Mouse (Mus musculus) myocyte (in vitro differentiated cells): ENCODE data around the gene Acox3. TPM values are rescaled to one million over a fixed set of nuclear protein-coding genes. Genes with fewer than 3 reads are reported as not detected.
A peak's percentile ranks its signal among the peaks of the same experiment; 100 is the strongest.

ENCODE experiments used
- H3K27me3 ChIP-seq: one replicate; pipeline ENCODE4 v1.6.1; 2011; ENCODE audit not compliant: control insufficient read depth, insufficient read depth, insufficient read length
- H3K36me3 ChIP-seq: one replicate; pipeline ENCODE4 v1.6.1; 2011; ENCODE audit not compliant: control insufficient read depth, insufficient read depth
- H3K4me2 ChIP-seq: one replicate; pipeline ENCODE4 v1.6.1; 2011; ENCODE audit warnings: low read depth, control low read depth
- H3K4me3 ChIP-seq: one replicate; pipeline ENCODE4 v1.5.1; 2011; ENCODE audit warnings: mild to moderate bottlenecking, control low read depth, moderate library complexity
- H3K79me2 ChIP-seq: one replicate; pipeline ENCODE4 v1.6.1; 2011; ENCODE audit not compliant: control insufficient read depth, insufficient read depth
- H3ac ChIP-seq: one replicate; pipeline ENCODE4 v1.6.1; 2011; ENCODE audit not compliant: control insufficient read depth, insufficient read length
- CEBPB ChIP-seq: IDR thresholded peaks from 2 replicates; pipeline ENCODE4 v1.6.1; 2011; ENCODE audit warnings: mild to moderate bottlenecking, moderate library complexity; ENCODE audit not compliant: poor library complexity, insufficient read depth, severe bottlenecking
- E2F4 ChIP-seq: IDR thresholded peaks from one replicate; pipeline ENCODE4 v1.6.1; 2011; ENCODE audit warnings: mild to moderate bottlenecking, control low read depth, moderate library complexity; ENCODE audit not compliant: insufficient read depth
- MAX ChIP-seq: IDR thresholded peaks from one replicate; pipeline ENCODE4 v1.6.1; 2011; ENCODE audit warnings: low read depth, mild to moderate bottlenecking, control low read depth
- MYOD1 ChIP-seq, 3 experiments: IDR thresholded peaks; one replicate each; pipeline ENCODE4 v1.6.1; 2011; ENCODE audit warnings: control low read depth in 2 of 3, low read depth in 2 of 3, mild to moderate bottlenecking in 2 of 3, moderate library complexity in 1 of 3; ENCODE audit not compliant: insufficient read length in 2 of 3, control insufficient read depth in 1 of 3
- MYOG ChIP-seq, 3 experiments: IDR thresholded peaks; one replicate each; pipeline ENCODE4 v1.6.1; 2011; ENCODE audit warnings: control low read depth in 2 of 3, low read depth in 2 of 3, mild to moderate bottlenecking in 2 of 3; ENCODE audit not compliant: insufficient read length in 2 of 3, control insufficient read depth in 1 of 3, insufficient read depth in 1 of 3
- POLR2A ChIP-seq: IDR thresholded peaks from one replicate; pipeline ENCODE4 v1.6.1; 2011; ENCODE audit warnings: low read depth, mild to moderate bottlenecking, control low read depth, moderate library complexity; ENCODE audit not compliant: insufficient read length
- POLR2AphosphoS2 ChIP-seq: IDR thresholded peaks from one replicate; pipeline ENCODE4 v1.6.1; 2011; ENCODE audit warnings: low read depth, control low read depth; ENCODE audit not compliant: insufficient read length
- REST ChIP-seq: IDR thresholded peaks from one replicate; pipeline ENCODE4 v1.6.1; 2011; ENCODE audit warnings: mild to moderate bottlenecking, control low read depth, moderate library complexity; ENCODE audit not compliant: insufficient read depth, insufficient read length
- SRF ChIP-seq: IDR thresholded peaks from one replicate; pipeline ENCODE4 v1.6.1; 2011; ENCODE audit warnings: low read depth; ENCODE audit not compliant: control insufficient read depth, insufficient read length
- TCF12 ChIP-seq: IDR thresholded peaks from one replicate; pipeline ENCODE4 v1.6.1; 2011; ENCODE audit warnings: mild to moderate bottlenecking, control low read depth; ENCODE audit not compliant: poor library complexity, insufficient read depth, severe bottlenecking
- TCF3 ChIP-seq: IDR thresholded peaks from one replicate; pipeline ENCODE4 v1.6.1; 2011; ENCODE audit warnings: low read depth, control low read depth; ENCODE audit not compliant: insufficient read length
- USF1 ChIP-seq: IDR thresholded peaks from one replicate; pipeline ENCODE4 v1.6.1; 2011; ENCODE audit warnings: low read depth, mild to moderate bottlenecking, control low read depth, moderate library complexity
- polyA plus RNA-seq: library from polyadenylated mRNA; unstranded; fragments of >200 nt; fragmentation: generic; extraction: Trizol; gene quantifications from one replicate; pipeline ENCODE4 v1.2.1, GENCODE M21; 2012; ENCODE audit warnings: missing spikeins

The Acox3 gene
- polyA plus RNA-seq = 20.8 TPM

- Histone ChIP-seq H3K79me2 (no peaks in the 10 kb centered on the region), H3K4me2 (peak within 1 kb of the TSS; percentile 92), H3K27me3 (no peaks in the 10 kb centered on the region), H3K36me3 (no peaks in the 10 kb centered on the region), H3K4me3 (peak within 1 kb of the TSS; percentile 54), H3ac (no peak within 1 kb of the TSS)
- no peak for TF ChIP-seq MYOG (IDR thresholded peaks at IDR 0.05; ENCODE audit: control insufficient read depth in 1 of 3, insufficient read depth in 1 of 3, insufficient read length in 2 of 3, low read depth in 2 of 3)
- TF ChIP-seq CEBPB = peak; percentile 10; the same call in 1 of the 2 replicates
- TF ChIP-seq E2F4 = no peak
- TF ChIP-seq TCF3 = no peak
- TF ChIP-seq USF1 = no peak
- no peak for TF ChIP-seq MAX
- TF ChIP-seq POLR2AphosphoS2 = peak; percentile 62
- no peak for TF ChIP-seq MYOD1 (IDR thresholded peaks at IDR 0.05; ENCODE audit: control insufficient read depth in 1 of 3, insufficient read length in 2 of 3, low read depth in 2 of 3)
- peak; percentile 65 for TF ChIP-seq POLR2A
Observed at GRCm38 (mm10) chr5:35582445-35583220, at the start of gene Acox3. Gene Acox3 (plus strand): TSS chr5:35583040.

GRCm38 (mm10) chr5:35536271-35536670 is 46.6 kb upstream of the Acox3 start:
- no peak overlapping the region for H3K4me2 ChIP-seq
- H3K36me3 ChIP-seq = no peaks in the 10 kb centered on the region
- no peak for TF ChIP-seq MAX
- TF ChIP-seq CEBPB = no peak
- no peaks in the 10 kb centered on the region for H3K79me2 ChIP-seq
- H3ac ChIP-seq = no peak overlapping the region
- no peak overlapping the region for H3K4me3 ChIP-seq
- peaks cover 49% of the 10 kb centered on the region for H3K27me3 ChIP-seq

GRCm38 (mm10) chr5:35537474-35537873 is 45.4 kb upstream of the Acox3 start:
- H3ac ChIP-seq = no peak overlapping the region
- H3K36me3 ChIP-seq = no peaks in the 10 kb centered on the region
- no peak overlapping the region for H3K4me2 ChIP-seq

GRCm38 (mm10) chr5:35538022-35538421 is 44.8 kb upstream of the Acox3 start:
- Histone ChIP-seq H3ac (no peak overlapping the region), H3K4me2 (no peak overlapping the region), H3K36me3 (no peaks in the 10 kb centered on the region), H3K4me3 (no peak overlapping the region), H3K27me3 (peaks cover 47% of the 10 kb centered on the region), H3K79me2 (no peaks in the 10 kb centered on the region)
- TF ChIP-seq USF1 (no peak), POLR2A (no peak), E2F4 (no peak), REST (no peak), MAX (no peak), POLR2AphosphoS2 (no peak), SRF (no peak), MYOD1 (IDR thresholded peaks at IDR 0.05; ENCODE audit: control insufficient read depth in 1 of 3, insufficient read length in 2 of 3, low read depth in 2 of 3) (no peak), CEBPB (no peak), MYOG (IDR thresholded peaks at IDR 0.05; ENCODE audit: control insufficient read depth in 1 of 3, insufficient read depth in 1 of 3, insufficient read length in 2 of 3, low read depth in 2 of 3) (no peak), TCF3 (no peak), TCF12 (no peak)

More at GRCm38 (mm10) chr5:35537474-35537873, 45.4 kb upstream of the Acox3 start:
- peaks cover 47% of the 10 kb centered on the region for H3K27me3 ChIP-seq
- H3K79me2 ChIP-seq = no peaks in the 10 kb centered on the region
- no peak overlapping the region for H3K4me3 ChIP-seq
- TF ChIP-seq TCF3 (no peak), POLR2AphosphoS2 (no peak), MAX (no peak), POLR2A (no peak), MYOG (IDR thresholded peaks at IDR 0.05; ENCODE audit: control insufficient read depth in 1 of 3, insufficient read depth in 1 of 3, insufficient read length in 2 of 3, low read depth in 2 of 3) (no peak), REST (no peak), E2F4 (no peak), USF1 (no peak), TCF12 (no peak), CEBPB (no peak), SRF (no peak), MYOD1 (IDR thresholded peaks at IDR 0.05; ENCODE audit: control insufficient read depth in 1 of 3, insufficient read length in 2 of 3, low read depth in 2 of 3) (no peak)

- Histone ChIP-seq H3K79me2 (no peaks in the 10 kb centered on the region), H3K4me2 (no peak overlapping the region), H3K36me3 (no peaks in the 10 kb centered on the region), H3K4me3 (no peak overlapping the region), H3K27me3 (peaks cover 60% of the 10 kb centered on the region), H3ac (no peak overlapping the region)
- no peak for TF ChIP-seq MYOD1 (IDR thresholded peaks at IDR 0.05; ENCODE audit: control insufficient read depth in 1 of 3, insufficient read length in 2 of 3, low read depth in 2 of 3)
- TF ChIP-seq MAX = no peak
- no peak for TF ChIP-seq MYOG (IDR thresholded peaks at IDR 0.05; ENCODE audit: control insufficient read depth in 1 of 3, insufficient read depth in 1 of 3, insufficient read length in 2 of 3, low read depth in 2 of 3)
- TF ChIP-seq REST = no peak
- no peak for TF ChIP-seq TCF3
- TF ChIP-seq SRF = no peak
- TF ChIP-seq CEBPB = no peak
- no peak for TF ChIP-seq POLR2A
- no peak for TF ChIP-seq TCF12
- TF ChIP-seq POLR2AphosphoS2 = no peak
- no peak for TF ChIP-seq E2F4
- TF ChIP-seq USF1 = no peak
Observed at GRCm38 (mm10) chr5:35539576-35539975, 43.3 kb upstream of the Acox3 start.
